Mouse (Mus musculus) brain, adult 2 months (tissue): ENCODE measurements at regions not wholly inside any gene's neighbourhood (a gene's known extent, or its start where the extent isn't known, plus 50 kb on each side); places are given as distances from the start of the nearest gene placed in this dataset.
A peak's percentile ranks its signal among the peaks of the same experiment; 100 is the strongest.

Experiments used
- DNase-seq: peaks from one replicate; pipeline ENCODE4 v3.0.0; 2011; ENCODE audit warnings: low read depth, low spot score

- no peak for DNase-seq
Measured at GRCm38 (mm10) chr6:93041041-93041440, 97.7 kb upstream of the Adamts9 start.

DNA sequence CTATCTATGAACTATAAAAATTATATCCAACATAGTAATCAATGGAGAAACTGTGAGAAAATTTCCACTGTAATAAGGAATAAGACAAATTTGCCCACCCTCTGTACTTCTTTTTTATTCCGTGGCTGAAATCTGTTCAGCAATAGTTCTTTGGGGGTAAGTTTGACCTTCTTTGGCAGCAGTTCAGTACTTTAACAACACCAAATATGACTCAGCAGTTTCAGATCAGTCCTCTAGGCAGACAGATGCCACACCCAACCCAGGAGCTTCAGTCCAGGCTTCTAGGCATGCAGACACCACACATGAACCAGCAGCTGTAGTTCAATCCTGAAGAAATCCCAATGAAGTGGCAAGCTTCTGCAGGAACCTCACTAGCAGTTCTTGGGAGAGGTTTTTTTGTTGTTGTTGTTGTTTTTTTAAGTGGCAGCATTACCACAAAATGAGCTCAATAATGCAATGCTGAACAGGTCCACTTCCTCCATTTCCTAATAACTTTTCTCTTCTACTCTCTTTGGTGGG lies 88.6 kb upstream of the Adamts9 start:
- DNase-seq, result no peak

- DNase-seq, result peak; percentile 8
Measured at GRCm38 (mm10) chr6:93026068-93027022, 83.1 kb upstream of the Adamts9 start.

DNA sequence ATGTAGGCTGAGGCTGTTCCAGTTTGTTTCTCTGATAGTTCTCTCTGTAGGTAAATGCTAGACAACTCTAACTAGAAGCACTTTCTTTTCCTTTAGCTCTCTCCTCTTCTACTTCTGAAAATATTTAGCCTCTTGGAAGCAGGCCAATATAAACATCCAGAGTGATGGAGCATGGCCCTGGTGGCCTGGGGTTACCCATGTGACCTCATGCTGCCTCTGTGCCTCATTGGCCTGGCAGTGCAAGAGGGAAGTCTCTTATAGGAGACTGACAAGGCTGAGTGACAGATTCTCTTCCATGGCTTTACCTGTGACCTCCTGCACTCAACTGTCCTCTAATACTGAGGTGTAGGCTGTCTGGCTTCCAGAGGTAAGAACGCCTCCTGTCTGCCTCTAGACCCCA lies 71.2 kb upstream of the Adamts9 start:
- DNase-seq, result no peak

DNA sequence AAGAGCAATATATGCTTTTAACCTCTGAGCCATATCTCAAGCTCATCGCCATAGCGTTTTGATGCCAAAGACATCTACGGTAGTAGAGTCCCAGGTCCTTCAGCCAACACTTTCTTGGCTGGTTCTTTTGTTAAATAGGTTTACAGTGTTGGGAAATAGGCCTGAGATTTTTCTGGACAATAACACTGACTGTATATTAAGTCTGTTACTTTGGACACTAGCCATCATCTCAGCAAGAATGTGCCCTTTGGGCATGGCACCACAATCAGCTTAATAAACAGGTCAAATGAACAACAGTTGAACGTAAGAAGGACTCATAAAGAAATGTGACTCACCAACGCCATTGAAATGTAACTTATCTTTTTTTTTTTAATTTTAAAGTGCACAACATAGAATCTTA lies 68.6 kb upstream of the Adamts9 start:
- DNase-seq, result no peak

DNA sequence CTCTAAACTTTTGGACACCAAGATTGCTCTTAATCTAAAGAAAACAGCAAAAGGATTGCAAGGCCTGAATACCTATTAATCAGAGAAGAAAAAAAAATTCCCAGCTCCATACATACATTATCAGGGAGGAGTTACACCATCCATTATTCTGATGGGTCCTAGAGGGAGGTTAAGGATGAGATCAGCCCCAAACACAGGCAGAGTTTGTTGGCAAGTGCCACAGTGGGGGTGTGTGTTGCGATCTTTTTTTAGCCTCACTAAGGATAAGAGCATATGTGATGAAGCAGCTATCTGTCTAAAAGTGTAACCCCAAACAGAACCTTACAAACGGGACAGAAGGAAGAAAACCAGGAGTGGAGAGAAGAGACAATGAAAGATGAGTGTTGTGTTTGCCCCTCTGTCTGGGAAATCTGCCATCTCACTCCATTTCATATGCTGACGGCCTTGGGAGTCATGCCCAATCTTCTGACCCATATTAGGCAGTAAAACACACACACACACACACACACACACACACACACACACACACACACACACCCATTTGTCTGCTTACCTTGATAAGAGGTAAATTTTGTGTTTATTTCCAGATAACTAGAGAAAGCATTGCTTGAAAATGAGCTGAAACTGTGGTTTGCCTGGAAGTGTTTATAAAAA lies 61.4 kb upstream of the Adamts9 start:
- DNase-seq, result peak; percentile 19

DNA sequence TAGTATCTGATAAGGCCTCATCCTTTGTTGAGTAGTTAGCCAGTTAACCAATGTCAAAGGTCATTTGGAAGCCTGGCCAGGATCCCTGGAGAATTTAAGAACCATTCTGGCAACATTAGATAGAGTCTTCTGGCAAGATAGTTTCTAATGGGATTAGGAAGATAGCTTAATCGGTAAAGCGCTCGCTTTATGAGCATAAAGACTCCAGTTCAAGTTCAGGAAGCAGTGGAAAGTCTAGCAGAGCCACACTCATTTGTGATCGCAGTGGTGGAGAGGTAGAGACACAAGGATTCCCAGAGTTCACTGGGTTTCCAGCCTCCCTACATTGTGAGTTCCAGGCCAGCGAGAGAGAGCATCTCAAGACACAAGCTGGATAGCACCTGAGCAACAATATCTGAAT lies 60.5 kb upstream of the Adamts9 start:
- no peak for DNase-seq

DNA sequence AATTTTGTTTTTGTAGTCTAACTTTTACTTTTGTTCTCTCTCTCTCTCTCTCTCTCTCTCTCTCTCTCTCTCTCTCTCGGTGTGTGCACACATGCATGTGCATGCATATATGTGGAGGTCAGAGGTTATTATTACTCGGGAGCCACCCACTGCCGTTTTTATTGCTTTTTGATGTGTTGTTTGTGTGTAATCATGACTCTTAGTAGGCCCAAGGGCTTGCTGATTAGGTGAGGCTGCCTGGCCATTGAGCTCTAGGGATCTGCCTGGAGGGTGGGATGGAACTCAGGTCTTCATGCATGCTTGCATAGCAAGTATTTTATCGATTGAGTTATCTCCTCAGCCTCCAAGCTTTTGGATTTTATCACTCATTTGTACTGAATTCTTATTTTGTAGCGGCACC lies 50.4 kb upstream of the Adamts9 start:
- DNase-seq, result no peak
